Mouse (Mus musculus): ENCODE data around the gene Mrpl23. TPM values are rescaled to one million over a fixed set of nuclear protein-coding genes. Genes with fewer than 3 reads are reported as not detected.

Mrpl23 gene
- total RNA-seq, 2 experiments from 2014 or later = 16.1 to 39.0 TPM

DNA sequence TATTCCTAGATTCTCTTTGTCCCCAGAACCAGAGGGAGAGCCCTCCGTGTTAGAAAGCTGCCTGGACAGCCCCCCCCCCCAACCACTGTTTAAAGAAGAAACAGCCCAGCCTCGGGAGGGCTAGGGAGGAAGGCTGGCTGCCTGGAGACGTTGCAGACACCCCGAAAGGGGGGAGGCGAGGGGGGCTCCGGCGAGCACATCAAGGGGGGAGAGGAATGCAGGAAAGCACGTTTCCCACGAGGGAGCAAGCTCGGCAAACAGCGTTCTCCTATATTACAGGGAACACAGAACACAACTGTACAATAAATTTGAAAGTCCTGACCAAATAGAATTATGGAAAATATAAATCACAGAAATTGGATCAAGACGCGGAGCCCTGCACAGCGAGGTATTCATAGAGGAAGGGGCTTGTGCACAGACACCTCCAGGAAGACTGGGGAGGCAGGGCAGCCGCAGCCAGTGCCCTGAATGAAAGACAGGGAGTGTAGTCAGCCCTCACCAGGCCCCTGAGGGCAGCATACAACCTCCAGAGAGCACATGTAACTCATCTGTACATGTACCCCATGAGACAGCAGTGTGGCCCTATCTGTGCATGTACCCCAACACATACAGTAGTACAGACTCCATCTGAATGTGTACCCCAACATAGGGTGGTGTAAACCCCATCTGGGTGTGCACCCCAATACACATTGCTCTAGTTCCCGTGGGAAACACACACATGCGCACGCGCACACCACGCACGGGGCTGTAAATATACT, 16.1 kb upstream of the Mrpl23 start:
- intact Hi-C loops (cut with DNase I) = no loop called here
- no peak for DNase-seq (ENCODE audit: low spot score)

GRCm38 (mm10) chr7:142517531-142517930, 15.0 kb upstream of the Mrpl23 start:
- DNase-seq (ENCODE audit: low spot score) = no peak
- intact Hi-C loops (cut with DNase I) = no loop called here

DNA sequence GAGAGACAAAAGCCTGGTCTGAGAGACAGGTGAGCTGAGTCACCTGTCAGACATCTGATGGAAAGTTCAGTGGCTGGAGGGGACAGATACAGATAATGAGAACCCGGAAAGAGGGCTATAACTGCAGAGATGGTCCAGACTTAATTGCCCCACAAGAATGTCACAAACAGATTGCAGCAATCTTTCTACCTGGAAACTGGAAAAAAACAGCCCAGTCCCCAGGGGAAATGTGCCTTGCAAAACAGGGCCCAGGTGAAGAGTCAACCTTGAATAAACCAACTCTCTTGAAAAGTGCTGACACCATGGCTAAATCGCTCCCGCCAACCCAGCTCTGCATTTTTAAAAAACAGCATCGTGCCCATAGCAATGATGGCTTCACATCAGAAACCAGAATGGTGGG, 12.2 kb upstream of the Mrpl23 start:
- intact Hi-C loops (cut with DNase I) = loop anchor here (5.0 kb wide), 1 partner anchor 152 kb away; no protein-coding TSS in a partner anchor
- no peak for DNase-seq (ENCODE audit: low spot score)

DNA sequence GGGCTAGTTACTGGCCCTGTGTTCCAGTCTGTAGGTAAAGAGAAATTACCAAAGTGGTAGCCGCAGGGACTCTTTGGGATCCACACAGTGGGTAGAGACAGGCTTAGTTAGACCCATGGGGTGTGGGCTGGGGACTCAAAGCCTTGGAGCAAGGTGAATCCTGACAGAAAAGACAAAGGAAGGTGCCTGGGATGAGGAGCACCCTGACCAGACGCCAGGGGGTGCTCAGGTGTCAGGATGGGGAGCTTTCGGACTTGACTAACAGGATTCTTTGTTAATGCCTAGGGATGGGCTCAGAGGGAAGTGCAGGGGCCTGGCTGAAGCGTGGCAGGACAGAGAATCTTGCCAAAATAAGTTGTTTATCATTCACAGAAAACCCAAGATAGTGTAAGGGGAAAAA, 10.1 kb upstream of the Mrpl23 start:
- DNase-seq (ENCODE audit: low spot score) = no peak
- intact Hi-C loops (cut with DNase I) = loop anchor here (2.0 to 5.0 kb wide), 2 partner anchors 58 to 150 kb away; no protein-coding TSS in a partner anchor

- DNase-seq (ENCODE audit: low spot score) = no peak
- intact Hi-C loops (cut with DNase I) = loop anchor here (2.0 to 5.0 kb wide), 2 partner anchors 57 to 149 kb away; no protein-coding TSS in a partner anchor
Observed at GRCm38 (mm10) chr7:142523200-142523990, 9.1 kb upstream of the Mrpl23 start.

DNA sequence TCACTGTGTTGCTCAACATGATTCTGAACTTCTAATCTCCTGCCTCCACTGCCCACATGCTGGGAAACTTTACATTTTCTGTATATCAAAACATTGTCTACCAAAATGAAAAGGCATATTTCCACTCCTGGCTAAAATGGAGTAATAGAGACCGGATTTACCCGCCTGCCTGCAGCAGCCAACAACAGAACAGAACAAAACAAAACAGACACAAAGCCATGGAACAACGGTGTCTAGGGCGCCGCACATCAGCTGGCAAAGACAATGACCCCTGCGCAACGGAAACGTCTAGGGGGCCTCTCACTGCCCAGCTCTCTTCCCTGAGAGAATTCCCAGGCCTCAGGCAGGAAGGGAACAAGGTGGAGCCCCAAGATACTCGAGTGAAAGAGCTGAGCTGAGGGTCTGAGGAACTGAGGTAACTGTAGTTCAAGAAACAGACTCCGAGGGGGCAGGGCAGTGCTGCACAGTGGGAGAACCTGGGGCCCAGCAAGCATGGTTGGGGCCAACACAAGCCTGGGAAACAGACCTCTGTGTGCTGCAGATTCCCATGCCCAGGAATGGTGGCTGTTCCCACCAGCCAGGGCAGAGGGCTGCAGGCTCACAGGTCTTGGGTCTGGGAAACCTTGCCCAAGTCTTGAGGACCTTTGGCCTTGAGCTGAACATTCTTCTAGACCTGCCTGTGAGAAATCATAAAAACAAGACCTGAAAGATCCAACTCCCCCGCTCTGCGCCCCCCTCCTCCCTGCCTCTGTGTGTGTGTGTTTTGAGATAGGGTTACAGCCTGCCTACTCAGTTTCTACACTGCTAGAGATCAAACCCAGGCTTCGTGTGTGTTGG, 6.9 kb upstream of the Mrpl23 start:
- intact Hi-C loops (cut with DNase I) = no loop called here

DNA sequence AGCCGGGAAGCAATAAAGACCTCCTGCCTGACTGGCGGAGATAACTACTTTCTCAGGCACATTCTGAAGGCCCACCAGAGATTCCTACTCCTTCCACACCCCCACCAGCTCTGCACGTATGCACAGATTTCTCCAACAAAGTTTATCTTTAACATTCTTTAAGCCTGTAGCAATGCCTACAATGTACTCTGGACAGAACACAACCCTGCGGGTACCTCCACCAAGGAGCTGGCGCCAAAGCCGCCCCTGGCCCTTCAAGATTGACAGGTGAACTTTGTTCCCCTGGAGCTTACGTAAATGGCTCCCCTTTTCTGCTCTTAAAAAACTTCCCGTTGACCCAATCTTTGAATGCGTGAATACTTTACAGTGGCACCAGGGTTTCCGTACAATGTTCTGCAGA, 3.1 kb upstream of the Mrpl23 start:
- intact Hi-C loops (cut with DNase I) = no loop called here
- DNase-seq (ENCODE audit: low spot score) = no peak

More for the DNA sequence above, 6.9 kb upstream of the Mrpl23 start:
- peak; percentile 21 for DNase-seq (ENCODE audit: low spot score)

- intact Hi-C loops (cut with DNase I) = no loop called here
- DNase-seq (ENCODE audit: low spot score) = no peak
Observed at GRCm38 (mm10) chr7:142531973-142532521, 439 bp upstream of the Mrpl23 start.

DNA sequence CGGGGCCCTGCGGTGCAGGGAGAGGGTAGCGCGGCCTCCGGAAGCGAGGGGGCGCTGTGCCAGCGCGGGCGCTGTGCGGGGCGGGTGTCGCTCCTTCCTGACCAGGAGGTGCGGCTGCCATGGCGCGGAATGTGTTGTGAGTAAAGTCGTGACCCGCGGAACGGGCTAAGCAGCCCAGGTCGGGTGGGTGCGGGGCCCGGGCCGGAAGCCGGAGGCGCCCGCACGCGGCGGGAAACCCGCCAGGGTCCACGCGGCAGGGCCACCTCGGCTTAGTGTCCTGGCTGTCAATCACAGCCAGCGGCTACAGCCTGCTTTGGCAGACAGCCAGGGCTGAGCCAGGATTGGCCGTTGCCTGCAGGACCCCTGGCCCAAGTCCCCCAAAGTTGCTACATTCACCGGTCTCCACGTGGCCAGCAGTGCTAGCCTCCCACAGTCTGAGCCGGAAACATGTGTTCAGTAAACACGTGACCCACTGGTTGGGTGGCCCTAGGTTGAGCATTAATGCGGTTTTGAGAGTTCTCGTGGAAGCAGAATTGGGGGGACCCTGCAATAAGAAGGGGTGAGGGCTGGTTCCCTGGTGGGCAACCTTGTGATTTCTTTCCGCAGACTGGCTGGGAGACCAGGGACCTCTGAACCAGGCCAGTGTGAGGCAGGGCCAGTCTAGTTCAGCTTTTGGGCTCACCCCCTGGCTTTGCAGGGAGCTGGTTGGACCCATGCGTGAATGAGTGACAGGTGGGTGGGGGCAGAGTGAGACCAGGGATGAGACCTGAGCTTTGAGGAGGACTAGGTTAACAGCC, 771 bp downstream of the Mrpl23 start:
- DNase-seq (ENCODE audit: low spot score) = peak; percentile 72
- intact Hi-C loops (cut with DNase I) = no loop called here

DNA sequence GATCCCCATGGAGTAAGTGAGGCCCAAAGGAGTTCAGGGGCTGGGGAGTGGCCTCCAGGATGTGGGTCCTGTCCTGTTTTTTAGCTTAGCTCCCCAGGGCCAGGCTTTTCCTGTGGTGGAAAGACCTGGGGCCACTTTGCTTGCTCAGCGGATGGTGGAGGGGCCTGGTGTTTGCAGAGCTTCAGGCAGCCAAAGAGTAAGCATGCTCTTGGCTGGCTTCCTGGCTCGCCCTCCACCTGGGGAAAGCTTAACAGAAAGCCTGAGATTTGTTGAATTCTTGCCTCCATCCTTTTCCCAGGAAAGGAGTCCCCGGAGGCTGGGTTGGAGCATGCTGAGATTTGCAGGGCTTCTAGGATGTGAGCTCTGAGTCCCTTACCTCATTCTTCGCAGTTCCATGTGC, 2.6 kb downstream of the Mrpl23 start:
- intact Hi-C loops (cut with DNase I) = loop anchor here (5.0 kb wide), 2 partner anchors 53 to 137 kb away; no protein-coding TSS in a partner anchor

DNA sequence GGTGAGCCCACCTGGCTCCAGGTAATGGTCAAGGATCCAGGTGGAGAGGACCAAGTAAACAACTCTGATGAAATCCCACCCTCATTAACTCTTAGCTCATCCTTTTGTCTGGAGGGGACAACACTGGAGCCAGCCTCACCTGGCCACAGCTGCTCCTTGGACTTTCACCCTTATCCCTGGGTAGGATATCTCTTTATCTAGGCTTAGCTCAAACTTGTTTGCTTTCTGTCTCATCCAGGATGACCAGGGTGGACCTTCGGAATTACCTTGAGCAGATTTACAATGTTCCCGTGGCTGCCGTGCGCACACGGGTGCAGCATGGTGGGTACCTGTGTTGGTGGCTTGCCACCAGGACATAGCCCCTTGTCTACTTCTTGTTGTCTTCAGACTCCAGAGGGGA, 3.3 kb downstream of the Mrpl23 start:
- DNase-seq (ENCODE audit: low spot score) = no peak
- intact Hi-C loops (cut with DNase I) = loop anchor here (5.0 kb wide), 2 partner anchors 54 to 136 kb away; no protein-coding TSS in a partner anchor

More for the DNA sequence above, 2.6 kb downstream of the Mrpl23 start:
- DNase-seq (ENCODE audit: low spot score) = no peak

- no peak for DNase-seq (ENCODE audit: low spot score)
- intact Hi-C loops (cut with DNase I) = loop anchor here (5.0 kb wide), 2 partner anchors 55 to 135 kb away; no protein-coding TSS in a partner anchor
Observed at GRCm38 (mm10) chr7:142537181-142537580, 4.7 kb downstream of the Mrpl23 start.

DNA sequence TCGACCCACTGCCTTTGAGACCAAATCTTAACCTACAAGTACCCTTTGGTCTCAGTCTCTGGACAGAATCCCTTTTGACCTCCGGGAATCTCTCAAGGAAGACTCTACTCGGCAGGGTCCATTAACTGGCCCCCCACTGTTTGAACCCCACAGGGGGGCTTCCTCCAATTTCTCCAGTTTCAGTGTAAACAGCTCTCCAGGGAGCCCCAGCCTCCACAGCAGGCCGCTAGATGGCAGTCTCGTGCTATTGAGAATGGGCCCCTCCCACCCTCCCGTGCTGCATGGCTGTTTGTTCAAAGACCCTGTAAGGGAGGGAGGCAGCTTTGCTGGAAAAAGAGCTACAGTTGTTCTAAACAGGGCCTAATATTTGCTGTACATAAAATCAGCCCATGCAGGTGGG, 5.4 kb downstream of the Mrpl23 start:
- no peak for DNase-seq (ENCODE audit: low spot score)
- intact Hi-C loops (cut with DNase I) = loop anchor here (2.0 to 5.0 kb wide), 3 partner anchors 43 to 134 kb away; no protein-coding TSS in a partner anchor

DNA sequence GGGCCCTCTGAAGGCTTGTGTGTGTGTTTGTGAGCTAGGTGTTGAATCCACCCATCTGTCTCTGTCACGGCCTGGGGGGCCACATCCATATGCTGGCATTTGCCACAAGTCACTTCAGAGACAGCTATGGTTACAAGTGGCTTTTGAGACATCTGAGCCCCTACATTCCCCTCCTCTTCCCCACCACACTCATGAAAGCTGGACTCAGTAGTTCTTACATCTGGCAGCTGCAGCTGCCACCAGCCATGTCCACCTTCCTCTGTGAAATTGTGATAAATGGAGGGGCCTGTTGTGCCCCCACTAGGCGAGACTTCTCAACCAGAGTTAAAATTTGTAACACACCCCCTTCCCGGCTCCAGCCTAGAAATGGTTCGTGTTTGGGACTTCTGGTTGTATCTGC, 5.8 kb downstream of the Mrpl23 start:
- intact Hi-C loops (cut with DNase I) = loop anchor here (2.0 to 5.0 kb wide), 3 partner anchors 43 to 134 kb away; no protein-coding TSS in a partner anchor
- DNase-seq (ENCODE audit: low spot score) = no peak

DNA sequence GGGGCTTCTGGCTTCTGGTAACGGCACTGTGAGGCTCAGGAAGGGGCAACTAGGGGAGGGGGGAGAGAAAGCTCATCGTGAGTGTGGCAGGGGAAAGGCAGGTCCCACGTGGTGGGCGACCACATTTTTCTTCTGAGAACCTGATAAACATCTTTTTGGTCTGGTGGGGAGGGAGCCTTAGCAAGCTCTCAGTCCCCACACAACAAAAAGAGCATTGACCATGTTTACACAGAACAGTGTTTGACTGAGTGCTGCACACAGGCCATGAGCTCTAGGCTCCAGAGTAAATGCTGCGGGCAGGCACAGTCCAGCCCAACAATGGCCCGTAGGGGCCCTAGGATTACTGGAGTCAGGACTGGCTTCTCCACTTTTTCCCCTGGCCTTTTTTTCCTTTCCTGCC, 6.3 kb downstream of the Mrpl23 start:
- DNase-seq (ENCODE audit: low spot score) = no peak
- intact Hi-C loops (cut with DNase I) = loop anchor here (2.0 to 5.0 kb wide), 3 partner anchors 42 to 134 kb away; no protein-coding TSS in a partner anchor

GRCm38 (mm10) chr7:142539828-142540227, 7.3 kb downstream of the Mrpl23 start:
- intact Hi-C loops (cut with DNase I) = loop anchor here (2.0 to 5.0 kb wide), 3 partner anchors 41 to 132 kb away; no protein-coding TSS in a partner anchor
- DNase-seq (ENCODE audit: low spot score) = no peak

- DNase-seq (ENCODE audit: low spot score) = no peak
- intact Hi-C loops (cut with DNase I) = no loop called here
Observed at GRCm38 (mm10) chr7:142542771-142543303, 10.4 kb downstream of the Mrpl23 start.

GRCm38 (mm10) chr7:142545967-142546366, 13.5 kb downstream of the Mrpl23 start:
- intact Hi-C loops (cut with DNase I) = no loop called here
- no peak for DNase-seq (ENCODE audit: low spot score)
